Mouse (Mus musculus): ENCODE data around the gene Tmem30c.

- no peak for TF ChIP-seq CTCF (IDR thresholded peaks at IDR 0.05; ENCODE audit: low read depth)
- no peak for TF ChIP-seq EP300 (IDR thresholded peaks at IDR 0.05; ENCODE audit: low read depth)
Measured at GRCm38 (mm10) chr16:57243205-57243857, 49.3 kb downstream of the Tmem30c start.
